Mouse (Mus musculus) MEL (cell line): ENCODE results near the gene Olfr641. TPM values are rescaled to one million over a fixed set of nuclear protein-coding genes. Genes with fewer than 3 reads are reported as not detected.

Experiments used
- DNase-seq: peaks from one replicate; pipeline ENCODE4 v3.0.0; 2011; ENCODE audit warnings: low read depth, low spot score
- H3K27ac ChIP-seq: 2 replicates; pipeline ENCODE4 v1.5.1; 2012; ENCODE audit warnings: low read depth, mild to moderate bottlenecking, control low read depth, low read length, moderate library complexity; ENCODE audit not compliant: control insufficient read depth
- H3K27me3 ChIP-seq, 2 experiments: fragments of 150-350 bp in 1 of 2; sonication (generic) in 1 of 2; 2 replicates each; pipeline ENCODE4 v1.6.1; 2012; ENCODE audit warnings: low read length in 2 of 2, mild to moderate bottlenecking in 2 of 2, improper control_type of control experiment in 1 of 2, moderate library complexity in 1 of 2; ENCODE audit not compliant: insufficient read depth in 2 of 2, control insufficient read depth in 1 of 2
- H3K36me3 ChIP-seq, 2 experiments: 2 replicates each; pipeline ENCODE4 v1.6.1; 2012 to 2014; ENCODE audit warnings: low read length in 2 of 2, improper control_type of control experiment in 1 of 2, inconsistent platforms in 1 of 2, mild to moderate bottlenecking in 1 of 2; ENCODE audit not compliant: insufficient read depth in 2 of 2, control insufficient read depth in 1 of 2
- H3K4me1 ChIP-seq, 2 experiments: fragments of 150-350 bp in 1 of 2; sonication (generic) in 1 of 2; 2 replicates each; pipeline ENCODE4 v1.6.1; 2012; ENCODE audit warnings: low read length in 2 of 2, improper control_type of control experiment in 1 of 2, mild to moderate bottlenecking in 1 of 2; ENCODE audit not compliant: insufficient read depth in 2 of 2, control insufficient read depth in 1 of 2
- H3K4me3 ChIP-seq, 2 experiments: fragments of 150-350 bp in 1 of 2; sonication (generic) in 1 of 2; 2 replicates each; pipeline ENCODE4 v1.5.1; 2012; ENCODE audit warnings: low read depth in 2 of 2, low read length in 2 of 2, mild to moderate bottlenecking in 2 of 2, moderate library complexity in 2 of 2, control low read depth in 1 of 2, improper control_type of control experiment in 1 of 2; ENCODE audit not compliant: control insufficient read depth in 1 of 2, insufficient read depth in 1 of 2
- H3K79me2 ChIP-seq: 2 replicates; pipeline ENCODE4 v1.6.1; 2012; ENCODE audit warnings: mild to moderate bottlenecking, low read length, moderate library complexity; ENCODE audit not compliant: control insufficient read depth, poor library complexity, insufficient read depth
- H3K9ac ChIP-seq: 2 replicates; pipeline ENCODE4 v1.6.1; 2012; ENCODE audit warnings: low read depth, mild to moderate bottlenecking, control low read depth, low read length, moderate library complexity; ENCODE audit not compliant: control insufficient read depth, poor library complexity, severe bottlenecking
- H3K9me3 ChIP-seq: fragments of 150-350 bp; sonication (generic); replicated peaks from 2 replicates; pipeline ENCODE4 v1.6.1; 2012; ENCODE audit warnings: mild to moderate bottlenecking, low read length, improper control_type of control experiment, moderate library complexity; ENCODE audit not compliant: insufficient read depth
- CHD1 ChIP-seq: IDR thresholded peaks from 2 replicates; pipeline ENCODE4 v1.6.1; 2012; ENCODE audit warnings: low read depth, mild to moderate bottlenecking, inconsistent platforms, low read length, improper control_type of control experiment
- CHD2 ChIP-seq: IDR thresholded peaks from 2 replicates; pipeline ENCODE4 v1.6.1; 2011; ENCODE audit warnings: low read length, improper control_type of control experiment
- CTCF ChIP-seq, 3 experiments: IDR thresholded peaks in 2 of 3; conservative IDR thresholded peaks in 1 of 3; 2 replicates each; pipeline ENCODE4 v1.5.1; 2011 to 2012; ENCODE audit warnings: low read length in 3 of 3, low read depth in 2 of 3, mild to moderate bottlenecking in 2 of 3, improper control_type of control experiment in 1 of 3, inconsistent platforms in 1 of 3, mixed read lengths in 1 of 3, moderate library complexity in 1 of 3; ENCODE audit not compliant: control insufficient read depth in 1 of 3, insufficient read depth in 1 of 3, poor library complexity in 1 of 3, severe bottlenecking in 1 of 3
- E2F4 ChIP-seq: IDR thresholded peaks from 2 replicates; pipeline ENCODE4 v1.6.1; 2011; ENCODE audit warnings: low read depth, low read length, improper control_type of control experiment, borderline replicate concordance
- ELF1 ChIP-seq: IDR thresholded peaks from 2 replicates; pipeline ENCODE4 v1.6.1; 2014; ENCODE audit warnings: low read depth, mild to moderate bottlenecking, inconsistent platforms, low read length, improper control_type of control experiment, moderate library complexity
- EP300 ChIP-seq, 2 experiments: IDR thresholded peaks; 2 replicates each; pipeline ENCODE4 v1.6.1; 2011; ENCODE audit warnings: improper control_type of control experiment in 2 of 2, low read length in 2 of 2, low read depth in 1 of 2, mild to moderate bottlenecking in 1 of 2
- ETS1 ChIP-seq: IDR thresholded peaks from 2 replicates; pipeline ENCODE4 v1.6.1; 2012; ENCODE audit warnings: low read depth, mild to moderate bottlenecking, inconsistent platforms, low read length, improper control_type of control experiment, moderate library complexity
- GABPA ChIP-seq: IDR thresholded peaks from 2 replicates; pipeline ENCODE4 v1.6.1; 2012; ENCODE audit warnings: low read depth, mild to moderate bottlenecking, inconsistent platforms, low read length, improper control_type of control experiment, moderate library complexity
- GATA1 ChIP-seq: IDR thresholded peaks from 2 replicates; pipeline ENCODE4 v1.6.1; 2011; ENCODE audit warnings: low read depth, low read length, improper control_type of control experiment
- HCFC1 ChIP-seq: IDR thresholded peaks from 2 replicates; pipeline ENCODE4 v1.6.1; 2012; ENCODE audit warnings: low read depth, mild to moderate bottlenecking, inconsistent platforms, low read length, improper control_type of control experiment, moderate library complexity
- KAT2A ChIP-seq: conservative IDR thresholded peaks from 2 replicates; pipeline ENCODE4 v1.6.1; 2012; ENCODE audit warnings: low read depth, low read length, improper control_type of control experiment, inconsistent platforms
- MAFK ChIP-seq: IDR thresholded peaks from 2 replicates; pipeline ENCODE4 v1.6.1; 2011; ENCODE audit warnings: low read depth, mild to moderate bottlenecking, low read length, improper control_type of control experiment, borderline replicate concordance
- MAX ChIP-seq: IDR thresholded peaks from 2 replicates; pipeline ENCODE4 v1.6.1; 2011; ENCODE audit warnings: low read length, improper control_type of control experiment
- MAZ ChIP-seq: IDR thresholded peaks from 2 replicates; pipeline ENCODE4 v1.6.1; 2012; ENCODE audit warnings: low read depth, mild to moderate bottlenecking, inconsistent platforms, low read length, improper control_type of control experiment
- MEF2A ChIP-seq: IDR thresholded peaks from 2 replicates; pipeline ENCODE4 v1.6.1; 2014; ENCODE audit warnings: low read depth, mild to moderate bottlenecking, inconsistent platforms, low read length, improper control_type of control experiment; ENCODE audit not compliant: poor library complexity, insufficient replicate concordance, severe bottlenecking; ENCODE audit errors: extremely low read depth
- MYB ChIP-seq: IDR thresholded peaks from 2 replicates; pipeline ENCODE4 v1.6.1; 2011; ENCODE audit warnings: mild to moderate bottlenecking, low read depth, low read length, improper control_type of control experiment
- NELFE ChIP-seq: IDR thresholded peaks from 2 replicates; pipeline ENCODE4 v1.6.1; 2011; ENCODE audit warnings: low read depth, low read length, improper control_type of control experiment
- POLR2A ChIP-seq, 2 experiments: IDR thresholded peaks; 2 replicates each; pipeline ENCODE4 v1.6.1; 2011 to 2012; ENCODE audit warnings: low read length in 2 of 2, mild to moderate bottlenecking in 2 of 2, control low read depth in 1 of 2, improper control_type of control experiment in 1 of 2, low read depth in 1 of 2, moderate library complexity in 1 of 2; ENCODE audit not compliant: control insufficient read depth in 1 of 2, insufficient read depth in 1 of 2, poor library complexity in 1 of 2
- POLR2AphosphoS2 ChIP-seq: IDR thresholded peaks from 2 replicates; pipeline ENCODE4 v1.6.1; 2011; ENCODE audit warnings: low read length, improper control_type of control experiment
- RAD21 ChIP-seq: IDR thresholded peaks from 2 replicates; pipeline ENCODE4 v1.6.1; 2011; ENCODE audit warnings: mild to moderate bottlenecking, low read depth, low read length, improper control_type of control experiment
- TBP ChIP-seq: IDR thresholded peaks from 2 replicates; pipeline ENCODE4 v1.8.0; 2011; ENCODE audit warnings: low read depth, low read length, improper control_type of control experiment
- TCF12 ChIP-seq: IDR thresholded peaks from 2 replicates; pipeline ENCODE4 v1.6.1; 2014; ENCODE audit warnings: low read depth, mild to moderate bottlenecking, inconsistent platforms, low read length, improper control_type of control experiment, moderate library complexity
- USF1 ChIP-seq: IDR thresholded peaks from 2 replicates; pipeline ENCODE4 v1.6.1; 2014; ENCODE audit warnings: low read depth, mild to moderate bottlenecking, inconsistent platforms, low read length, improper control_type of control experiment, moderate library complexity
- ZC3H11A ChIP-seq: IDR thresholded peaks from 2 replicates; pipeline ENCODE4 v1.6.1; 2012; ENCODE audit warnings: low read depth, mild to moderate bottlenecking, inconsistent platforms, low read length, improper control_type of control experiment
- ZMIZ1 ChIP-seq: IDR thresholded peaks from 2 replicates; pipeline ENCODE4 v1.6.1; 2012; ENCODE audit warnings: low read depth, mild to moderate bottlenecking, inconsistent platforms, low read length, improper control_type of control experiment, moderate library complexity
- polyA plus RNA-seq, 2 experiments: library from polyadenylated mRNA; stranded (reverse) in 1 of 2; unstranded in 1 of 2; fragments of >175 nt in 1 of 2; fragments of >200 nt in 1 of 2; gene quantifications; 2 replicates each; pipeline versions ENCODE4 v1.2.1 to v1.2.4; 2012; ENCODE audit warnings: low replicate concordance in 2 of 2, low read depth in 1 of 2; ENCODE audit not compliant: insufficient read length in 2 of 2, insufficient read depth in 1 of 2, missing spikeins in 1 of 2
- total RNA-seq: library from RNA; depleted of rRNA; stranded (reverse); fragments of 300-350 nt; gene quantifications from 2 replicates; pipeline ENCODE4 v1.2.3, GENCODE M21; 2012

The Olfr641 gene
- total and polyA plus RNA-seq, 3 experiments = not detected

GRCm38 (mm10) chr7:103999124-103999523, 36.1 kb upstream of the Olfr641 start:
- DNase-seq = no peak
- H3K4me3 ChIP-seq = no peak overlapping the region
- no peaks in the 10 kb centered on the region for H3K4me1 ChIP-seq
- H3K36me3 ChIP-seq = no peaks in the 10 kb centered on the region
- no peaks in the 10 kb centered on the region for H3K27me3 ChIP-seq
- no peak overlapping the region for H3K9ac ChIP-seq
- no peak for TF ChIP-seq CTCF (IDR thresholded peaks at IDR 0.05 in 2 of 3, conservative IDR thresholded peaks at IDR 0.05 in 1 of 3; ENCODE audit: control insufficient read depth in 1 of 3, insufficient read depth in 1 of 3, low read depth in 2 of 3, low read length in 3 of 3, poor library complexity in 1 of 3, severe bottlenecking in 1 of 3)
- TF ChIP-seq USF1 = no peak
- TF ChIP-seq CHD1 = no peak
- TF ChIP-seq HCFC1 = no peak
- TF ChIP-seq GABPA = no peak
- TF ChIP-seq GATA1 = no peak
- TF ChIP-seq MAFK = no peak
- TF ChIP-seq KAT2A = no peak
- no peak for TF ChIP-seq EP300 (IDR thresholded peaks at IDR 0.05; ENCODE audit: low read depth in 1 of 2, low read length in 2 of 2)
- TF ChIP-seq MEF2A = no peak
- TF ChIP-seq ZMIZ1 = no peak
- no peak for TF ChIP-seq RAD21
- TF ChIP-seq MAZ = no peak
- no peak overlapping the region for H3K27ac ChIP-seq
- H3K79me2 ChIP-seq = no peaks in the 10 kb centered on the region
- H3K9me3 ChIP-seq = no peaks in the 10 kb centered on the region

DNA sequence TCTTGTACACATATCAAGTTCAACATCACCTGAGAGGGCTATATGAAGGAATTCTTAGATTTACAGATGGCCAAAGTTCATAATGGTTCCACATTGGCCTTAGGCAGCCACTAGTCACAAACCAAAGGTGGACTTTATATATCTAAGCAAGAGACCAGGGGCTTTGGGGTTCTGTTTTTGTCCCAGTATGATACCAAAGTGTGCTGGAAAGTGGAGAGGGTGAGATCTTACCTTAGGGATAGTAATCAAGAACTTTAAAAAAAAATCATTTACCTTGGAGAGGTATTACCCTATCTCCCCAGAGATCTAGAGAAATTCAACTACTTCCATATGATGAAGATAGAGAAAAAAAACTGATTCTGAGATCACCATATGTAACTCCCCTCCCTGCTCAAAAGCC, 18.0 kb upstream of the Olfr641 start, which contains the start of gene Olfr639:
Gene Olfr639, minus strand, starts transcription at position 101 of the 400 bp plus-strand sequence.
- no peak within 1 kb of the TSS for H3K27ac ChIP-seq
- H3K79me2 ChIP-seq = no peaks in the 10 kb centered on the region
- no peak within 1 kb of the TSS for H3K4me3 ChIP-seq
- H3K4me1 ChIP-seq = no peaks in the 10 kb centered on the region
- DNase-seq = no peak
- no peaks in the 10 kb centered on the region for H3K9me3 ChIP-seq
- H3K27me3 ChIP-seq = no peaks in the 10 kb centered on the region
- no peak within 1 kb of the TSS for H3K9ac ChIP-seq
- no peaks in the 10 kb centered on the region for H3K36me3 ChIP-seq
- TF ChIP-seq CHD2 (no peak), ELF1 (no peak), ZMIZ1 (no peak), CHD1 (no peak), RAD21 (no peak), EP300 (IDR thresholded peaks at IDR 0.05; ENCODE audit: low read depth in 1 of 2, low read length in 2 of 2) (no peak), USF1 (no peak)

DNA sequence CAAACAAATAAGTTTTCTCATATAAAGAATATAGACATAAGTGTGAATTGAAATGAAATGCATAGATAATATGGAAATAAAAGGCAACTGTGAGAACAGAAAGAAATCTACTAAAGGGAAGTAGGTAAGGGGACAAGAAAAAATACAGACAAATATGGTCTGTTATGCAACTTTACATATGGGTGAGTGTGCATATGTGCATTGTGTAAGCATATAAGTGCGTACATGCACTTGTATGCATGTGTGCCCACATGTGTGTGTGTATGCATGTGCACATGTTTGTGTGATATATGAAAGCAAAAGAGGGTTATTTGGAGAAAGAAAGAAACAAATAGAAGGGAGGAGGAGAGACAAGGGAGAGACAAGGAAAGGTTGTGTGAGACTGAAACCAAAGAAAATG, 16.3 kb upstream of the Olfr641 start:
- H3K4me1 ChIP-seq = no peaks in the 10 kb centered on the region
- TF ChIP-seq ZC3H11A = no peak
- no peak for TF ChIP-seq MAX
- no peak for TF ChIP-seq NELFE
- TF ChIP-seq TCF12 = no peak
- no peak for TF ChIP-seq ZMIZ1
- TF ChIP-seq E2F4 = no peak
- no peak for TF ChIP-seq ETS1
- no peak for TF ChIP-seq GATA1
- TF ChIP-seq MYB = no peak
- TF ChIP-seq CTCF (IDR thresholded peaks at IDR 0.05 in 2 of 3, conservative IDR thresholded peaks at IDR 0.05 in 1 of 3; ENCODE audit: control insufficient read depth in 1 of 3, insufficient read depth in 1 of 3, low read depth in 2 of 3, low read length in 3 of 3, poor library complexity in 1 of 3, severe bottlenecking in 1 of 3) = no peak
- TF ChIP-seq POLR2A (IDR thresholded peaks at IDR 0.05; ENCODE audit: control insufficient read depth in 1 of 2, insufficient read depth in 1 of 2, low read depth in 1 of 2, low read length in 2 of 2, poor library complexity in 1 of 2) = no peak
- TF ChIP-seq POLR2AphosphoS2 = no peak
- no peak for TF ChIP-seq MEF2A
- TF ChIP-seq TBP = no peak
- TF ChIP-seq, all 39 proteins: peak for 0
- DNase-seq = no peak
- Histone ChIP-seq H3K9ac (no peak overlapping the region), H3K27ac (no peak overlapping the region), H3K4me3 (no peak overlapping the region), H3K36me3 (no peaks in the 10 kb centered on the region), H3K27me3 (no peaks in the 10 kb centered on the region), H3K9me3 (no peaks in the 10 kb centered on the region), H3K79me2 (no peaks in the 10 kb centered on the region)
